Mouse (Mus musculus) brain, embryonic 14.5 days (tissue): ENCODE measurements around the gene Best2.

Source experiments
- CTCF ChIP-seq: fragments of 200-500 bp; IDR thresholded peaks from 2 replicates; pipeline ENCODE4 v1.5.1; 2012; ENCODE audit warnings: inconsistent platforms, mild to moderate bottlenecking, moderate library complexity, borderline replicate concordance; ENCODE audit not compliant: insufficient read depth, insufficient read length; ENCODE audit errors: extremely low read depth
- POLR2A ChIP-seq: fragments of 200-500 bp; IDR thresholded peaks from 2 replicates; pipeline ENCODE4 v1.6.1; 2012; ENCODE audit warnings: mild to moderate bottlenecking, inconsistent platforms, borderline replicate concordance; ENCODE audit not compliant: poor library complexity, insufficient read depth, insufficient read length, severe bottlenecking; ENCODE audit errors: extremely low read depth

- TF ChIP-seq CTCF (no peak), POLR2A (no peak)
These were observed 13.6 kb upstream of the Best2 start for GRCm38 (mm10) chr8:85027922-85028321.
